In genomic region chr11:69922012-69922756, GRCm38 (mm10) we compare ENCODE assay signal across 8 mouse cellular contexts. TPM values are rescaled to one million over a fixed set of nuclear protein-coding genes. Genes with fewer than 3 reads are reported as not detected.
DNase-seq lines count a peak whose midpoint lies in the region; ATAC-seq and TF ChIP-seq lines count a peak whose summit lies in the region.

No protein-coding gene starts in this region.

- H3K79me3 ChIP-seq in C2C12 (ENCODE audit: low read depth): peaks cover 35% of the 10 kb centered on the region

- peak overlapping the region; percentile 99 for H3K9ac ChIP-seq in forebrain, embryonic 12.5 days
- peak overlapping the region; percentile 84 for H3K9ac ChIP-seq in liver, embryonic 14.5 days (replicated peaks)

- H3ac ChIP-seq in C2C12 (ENCODE audit: control insufficient read depth, insufficient read length, low read depth): peak overlapping the region; percentile 84

- H3K4me1 ChIP-seq in heart, embryonic 10.5 days: peaks cover 19% of the 10 kb centered on the region
- H3K4me1 ChIP-seq in forebrain, embryonic 12.5 days: peaks cover 19% of the 10 kb centered on the region
- peaks cover 36 to 37% of the 10 kb centered on the region in 2 experiments for H3K4me1 ChIP-seq in liver, embryonic 14.5 days (replicated peaks; ENCODE audit: control insufficient read depth in 2 of 2, insufficient read depth in 2 of 2, low read length in 1 of 2)

- no peak for TF ChIP-seq CTCF in C2C12 (IDR thresholded peaks at IDR 0.05; ENCODE audit: control insufficient read depth, insufficient read depth, insufficient read length)
- peak; percentile 19; the same call in 1 of the 2 replicates for TF ChIP-seq CTCF in liver, embryonic 14.5 days (IDR thresholded peaks at IDR 0.05; ENCODE audit: low read depth)

- intact Hi-C loops in heart, postnatal 36 days (cut with DNase I): no loop called here

- no peaks in the 10 kb centered on the region for H3K9me3 ChIP-seq in heart, embryonic 10.5 days
- no peaks in the 10 kb centered on the region for H3K9me3 ChIP-seq in forebrain, embryonic 12.5 days
- H3K9me3 ChIP-seq in liver, embryonic 14.5 days (ENCODE audit: control insufficient read depth, low read length): no peaks in the 10 kb centered on the region

- peak overlapping the region; percentile 97 for H3K27ac ChIP-seq in heart, embryonic 10.5 days
- peak overlapping the region; percentile 94 for H3K27ac ChIP-seq in forebrain, embryonic 12.5 days
- H3K27ac ChIP-seq in liver, embryonic 14.5 days: peak overlapping the region; percentile 99

- no peaks in the 10 kb centered on the region for H3K27me3 ChIP-seq in heart, embryonic 10.5 days (ENCODE audit: insufficient read depth, poor library complexity, severe bottlenecking)
- no peaks in the 10 kb centered on the region for H3K27me3 ChIP-seq in C2C12 (ENCODE audit: control insufficient read depth, insufficient read depth, insufficient read length)
- H3K27me3 ChIP-seq in forebrain, embryonic 12.5 days: no peaks in the 10 kb centered on the region
- no peaks in the 10 kb centered on the region for H3K27me3 ChIP-seq in liver, embryonic 14.5 days (ENCODE audit: control insufficient read depth, insufficient read depth, low read length)

- H3K36me3 ChIP-seq in heart, embryonic 10.5 days: peaks cover 25% of the 10 kb centered on the region
- H3K36me3 ChIP-seq in C2C12 (ENCODE audit: control insufficient read depth, insufficient read depth): peaks cover 30% of the 10 kb centered on the region
- H3K36me3 ChIP-seq in forebrain, embryonic 12.5 days (replicated peaks): peaks cover 22% of the 10 kb centered on the region
- H3K36me3 ChIP-seq in liver, embryonic 14.5 days (replicated peaks; ENCODE audit: control insufficient read depth, insufficient read depth, low read depth): peaks cover 23% of the 10 kb centered on the region

- peaks cover 45% of the 10 kb centered on the region for H3K79me2 ChIP-seq in C2C12 (ENCODE audit: control insufficient read depth, insufficient read depth)

- no peak for ATAC-seq in forebrain, embryonic 12.5 days (ENCODE audit: low FRiP score)
- ATAC-seq in liver, embryonic 14.5 days (ENCODE audit: insufficient read depth): no peak
- no peak for ATAC-seq in cerebellum, adult (ENCODE audit: insufficient number of reproducible peaks, low FRiP score, low TSS enrichment)

- WGBS in heart, embryonic 10.5 days: 6% methylated on average over 12 of the region's 12 CpGs
- 4% methylated on average over 12 of the region's 12 CpGs for WGBS in forebrain, embryonic 12.5 days
- whole genome bisulfite sequencing in liver, embryonic 14.5 days (ENCODE audit: insufficient replicate concordance): 1% methylated on average over 12 of the region's 12 CpGs

- no peak for DNase-seq in heart, embryonic 10.5 days (ENCODE audit: low spot score)
- no peak for DNase-seq in heart, postnatal 36 days
- no peak for DNase-seq in liver, embryonic 14.5 days (ENCODE audit: low read depth in 3 of 3, low spot score in 3 of 3)
- no peak for DNase-seq in urinary bladder, postnatal 14 days (ENCODE audit: low spot score)
- DNase-seq in layer of hippocampus, postnatal 10 days (ENCODE audit: low spot score in 2 of 2): no peak

- H3K4me3 ChIP-seq in heart, embryonic 10.5 days: peak overlapping the region; percentile 85
- peak overlapping the region; percentile 45 for H3K4me3 ChIP-seq in C2C12 (ENCODE audit: insufficient read depth, poor library complexity, severe bottlenecking)
- H3K4me3 ChIP-seq in forebrain, embryonic 12.5 days (replicated peaks): peak overlapping the region; percentile 100
- H3K4me3 ChIP-seq in liver, embryonic 14.5 days (ENCODE audit: insufficient read depth in 1 of 2, low read depth in 2 of 2, low read length in 2 of 2): peak overlapping the region; percentile 81 to 99

- TF ChIP-seq EP300 in liver, embryonic 14.5 days (IDR thresholded peaks at IDR 0.05; ENCODE audit: low read depth): no peak; the same call in 1 of the 2 replicates

- H3K4me2 ChIP-seq in forebrain, embryonic 12.5 days: peak overlapping the region; percentile 92
- peak overlapping the region; percentile 100 for H3K4me2 ChIP-seq in liver, embryonic 14.5 days (ENCODE audit: low read depth)

TF ChIP-seq in C2C12, 6 proteins besides CTCF, POLR2A, EP300 and RAD21:
- no peak for TF ChIP-seq USF1 (IDR thresholded peaks at IDR 0.05; ENCODE audit: low read depth)
- no peak for TF ChIP-seq MYOG (IDR thresholded peaks at IDR 0.05; ENCODE audit: control insufficient read depth, extremely low read depth, insufficient read length)
- TF ChIP-seq CEBPB (IDR thresholded peaks at IDR 0.05; ENCODE audit: low read depth): no peak
- TF ChIP-seq MAX (IDR thresholded peaks at IDR 0.05): no peak
- TF ChIP-seq MYOD1 (IDR thresholded peaks at IDR 0.05; ENCODE audit: control insufficient read depth, insufficient read length, low read depth): no peak
- TF ChIP-seq FOSL1 (IDR thresholded peaks at IDR 0.05; ENCODE audit: insufficient read depth, low read length, poor library complexity, severe bottlenecking): no peak

RNA-seq across cellular contexts. Expression of gene Eif5a, which starts 0.4 kb away (rescaled TPM):
- polyA plus RNA-seq in heart, embryonic 10.5 days (2016; fragmentation: Nextera tagmentation; extraction: Ambion mirVana): 2,011 and 2,470 TPM in 2 replicates
- 100 to 1,000 TPM; 420 to 449 TPM for total RNA-seq in heart, postnatal 36 days (2021)
- 2,142 TPM for polyA plus RNA-seq in C2C12 (2012; fragmentation: generic; extraction: Trizol)
- 1,678 TPM in 2 replicates for polyA plus RNA-seq in forebrain, embryonic 12.5 days (2016; fragmentation: Nextera tagmentation; extraction: Ambion mirVana)
- 652 and 846 TPM in 2 replicates for polyA plus RNA-seq in liver, embryonic 14.5 days (2012; rRNA removed)
- polyA plus RNA-seq in liver, embryonic 14.5 days (2014; fragmentation: Nextera tagmentation; extraction: Ambion mirVana): 1,316 and 1,415 TPM in 2 replicates
- total RNA-seq in layer of hippocampus, postnatal 10 days (2021): 100 to 1,000 TPM; 479 to 501 TPM

RNA-seq across cellular contexts. Expression of gene Gps2, which starts 8.5 kb away (rescaled TPM):
- polyA plus RNA-seq in heart, embryonic 10.5 days (2016; fragmentation: Nextera tagmentation; extraction: Ambion mirVana): 55.2 and 69.4 TPM in 2 replicates
- total RNA-seq in heart, postnatal 36 days (2021): 10 to 100 TPM; 28.2 to 32.1 TPM
- 37.3 TPM for polyA plus RNA-seq in C2C12 (2012; fragmentation: generic; extraction: Trizol)
- polyA plus RNA-seq in forebrain, embryonic 12.5 days (2016; fragmentation: Nextera tagmentation; extraction: Ambion mirVana): 95.8 and 99.1 TPM in 2 replicates
- polyA plus RNA-seq in liver, embryonic 14.5 days (2012; rRNA removed): 79.5 and 93.1 TPM in 2 replicates
- 82.7 and 91.2 TPM in 2 replicates for polyA plus RNA-seq in liver, embryonic 14.5 days (2014; fragmentation: Nextera tagmentation; extraction: Ambion mirVana)
- total RNA-seq in layer of hippocampus, postnatal 10 days (2021): 10 to 100 TPM; 27.8 to 30.2 TPM

RNA-seq across cellular contexts. Expression of gene Ybx2, which starts 13.4 kb away (rescaled TPM):
- polyA plus RNA-seq in heart, embryonic 10.5 days (2016; fragmentation: Nextera tagmentation; extraction: Ambion mirVana): 1.8 and 2.1 TPM in 2 replicates
- 10 to 100 TPM; 18.4 to 20.3 TPM for total RNA-seq in heart, postnatal 36 days (2021)
- 0.02 TPM for polyA plus RNA-seq in C2C12 (2012; fragmentation: generic; extraction: Trizol)
- polyA plus RNA-seq in forebrain, embryonic 12.5 days (2016; fragmentation: Nextera tagmentation; extraction: Ambion mirVana): 7.4 and 8.9 TPM in 2 replicates
- polyA plus RNA-seq in liver, embryonic 14.5 days (2012; rRNA removed): 0.57 and 0.58 TPM in 2 replicates
- 0.23 TPM in 1 of 2 replicates, not detected in the other for polyA plus RNA-seq in liver, embryonic 14.5 days (2014; fragmentation: Nextera tagmentation; extraction: Ambion mirVana)
- total RNA-seq in layer of hippocampus, postnatal 10 days (2021): 1 to 10 TPM; 9.2 to 9.5 TPM

RNA-seq across cellular contexts. Expression of gene Neurl4, which starts 21.3 kb away (rescaled TPM):
- 8.3 and 12.7 TPM in 2 replicates for polyA plus RNA-seq in heart, embryonic 10.5 days (2016; fragmentation: Nextera tagmentation; extraction: Ambion mirVana)
- total RNA-seq in heart, postnatal 36 days (2021): 10 to 100 TPM; 40.2 to 47.4 TPM
- polyA plus RNA-seq in C2C12 (2012; fragmentation: generic; extraction: Trizol): 38.4 TPM
- 18.9 and 19.3 TPM in 2 replicates for polyA plus RNA-seq in forebrain, embryonic 12.5 days (2016; fragmentation: Nextera tagmentation; extraction: Ambion mirVana)
- polyA plus RNA-seq in liver, embryonic 14.5 days (2012; rRNA removed): 13.1 and 20.5 TPM in 2 replicates
- 2.5 and 3.4 TPM in 2 replicates for polyA plus RNA-seq in liver, embryonic 14.5 days (2014; fragmentation: Nextera tagmentation; extraction: Ambion mirVana)
- total RNA-seq in layer of hippocampus, postnatal 10 days (2021): 100 to 1,000 TPM; 127 to 146 TPM

RNA-seq across cellular contexts. Expression of gene 2810408A11Rik, which starts 21.4 kb away (rescaled TPM):
- 5.5 and 8.7 TPM in 2 replicates for polyA plus RNA-seq in heart, embryonic 10.5 days (2016; fragmentation: Nextera tagmentation; extraction: Ambion mirVana)
- under 1 TPM; 0.73 to 0.89 TPM for total RNA-seq in heart, postnatal 36 days (2021)
- 2.4 TPM for polyA plus RNA-seq in C2C12 (2012; fragmentation: generic; extraction: Trizol)
- 22.4 TPM in 2 replicates for polyA plus RNA-seq in forebrain, embryonic 12.5 days (2016; fragmentation: Nextera tagmentation; extraction: Ambion mirVana)
- polyA plus RNA-seq in liver, embryonic 14.5 days (2012; rRNA removed): 0.40 and 0.48 TPM in 2 replicates
- polyA plus RNA-seq in liver, embryonic 14.5 days (2014; fragmentation: Nextera tagmentation; extraction: Ambion mirVana): 0.93 and 1.7 TPM in 2 replicates
- 1 to 10 TPM; 2.4 to 2.5 TPM for total RNA-seq in layer of hippocampus, postnatal 10 days (2021)

Comparison
In these comparisons a context has a peak if more than half of its experiments do, and no peak if none do; other contexts are left out.
1. H3K4me3 ChIP-seq: peak in every context shown above with its lines; median percentile 100 in forebrain, embryonic 12.5 days; 90 in liver, embryonic 14.5 days; 85 in heart, embryonic 10.5 days; 45 in C2C12.